Mouse (Mus musculus): ENCODE data around the gene Metap2. TPM values are rescaled to one million over a fixed set of nuclear protein-coding genes. Genes with fewer than 3 reads are reported as not detected.

Metap2 gene
- total RNA-seq (2021): 100 to 1,000 TPM; 156 to 160 TPM
- long read RNA-seq, experiment 1, full-length matches to known transcripts: 176 of 203 reads
- long read RNA-seq, experiment 1, partial matches to known transcripts: 10 of 203 reads
- long read RNA-seq, experiment 1, other reads (novel, unspliced or antisense): 17 of 203 reads
- long read RNA-seq, experiment 2, full-length matches to known transcripts: 259 of 299 reads
- long read RNA-seq, experiment 2, partial matches to known transcripts: 7 of 299 reads
- long read RNA-seq, experiment 2, other reads (novel, unspliced or antisense): 33 of 299 reads

DNA sequence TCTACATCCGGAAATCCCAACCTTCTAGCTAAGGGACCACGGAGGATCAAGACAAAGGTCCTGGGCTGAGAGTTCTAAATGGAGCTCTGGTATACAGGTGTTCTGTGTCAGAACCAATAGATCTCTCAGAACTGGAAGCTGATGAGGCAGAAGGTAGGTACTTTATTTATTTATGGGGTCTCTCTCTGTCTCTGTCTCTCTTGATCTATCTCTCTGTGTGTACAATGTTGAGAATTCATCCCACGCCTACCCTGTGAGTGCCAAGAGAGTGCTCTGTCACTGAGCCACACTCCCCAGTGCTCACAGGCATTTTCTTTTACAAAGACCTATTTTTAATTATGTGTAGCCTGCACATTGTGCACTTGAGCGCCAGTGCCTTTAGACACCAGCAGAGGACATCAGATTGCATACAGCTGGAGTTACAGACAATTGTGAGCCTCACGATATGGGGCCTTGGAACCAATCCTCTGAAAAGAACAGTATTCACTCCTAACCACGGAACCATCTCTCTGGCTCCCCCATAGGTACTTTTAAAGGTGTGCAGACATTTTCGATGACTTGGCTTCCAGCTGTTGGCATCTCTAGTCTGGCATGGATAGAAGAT, at the start of gene Metap2:
Metap2 (minus strand) TSS at position 51 of the 604 bp plus-strand sequence.
- DNase-seq: no peak

- no peak for DNase-seq
These were observed 49.1 kb upstream of the Metap2 start for GRCm38 (mm10) chr10:93945843-93946499.

- no peak for DNase-seq
These were observed 48.5 kb upstream of the Metap2 start for GRCm38 (mm10) chr10:93945364-93945763.

GRCm38 (mm10) chr10:93944241-93944640, 47.3 kb upstream of the Metap2 start:
- DNase-seq: no peak

DNA sequence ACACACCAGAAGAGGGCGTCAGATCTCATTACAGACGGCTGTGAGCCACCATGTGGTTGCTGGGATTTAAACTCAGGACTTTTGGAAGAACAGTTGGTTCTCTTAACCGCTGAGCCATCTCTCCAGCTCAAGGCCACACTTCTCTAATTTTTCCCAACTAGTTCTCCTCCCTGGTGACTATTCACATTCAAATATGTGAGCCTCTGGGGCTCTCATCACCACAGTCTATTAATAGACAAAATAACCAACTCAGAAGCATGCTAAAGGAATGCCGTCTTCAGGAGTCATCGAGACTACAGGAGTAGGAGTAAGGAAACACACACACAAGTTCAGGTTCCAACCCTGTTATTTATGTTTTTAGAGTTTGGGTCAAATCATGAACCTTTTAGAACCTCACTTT, 43.4 kb upstream of the Metap2 start:
- no peak for DNase-seq

DNA sequence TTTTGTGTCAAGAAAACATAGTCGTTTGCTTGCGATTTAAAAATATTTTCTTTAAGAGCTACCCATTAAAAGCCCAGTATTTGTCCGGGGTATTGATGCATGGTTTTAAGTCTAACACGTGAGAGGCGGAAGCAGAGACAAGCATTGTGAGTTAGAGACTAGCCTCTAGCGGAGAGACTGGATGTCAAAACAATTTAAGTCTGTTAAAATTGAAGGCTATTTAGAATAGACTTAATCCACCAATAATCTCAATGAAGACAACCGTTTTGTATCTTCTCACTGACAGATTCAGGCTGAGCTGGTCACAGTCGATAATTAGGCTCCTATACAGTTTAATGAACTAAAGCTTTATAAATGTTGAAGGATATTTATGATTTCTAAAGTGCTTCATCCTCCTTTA, 42.8 kb upstream of the Metap2 start:
- no peak for DNase-seq

- no peak for DNase-seq
These were observed 42.0 kb upstream of the Metap2 start for GRCm38 (mm10) chr10:93938844-93939271.

DNA sequence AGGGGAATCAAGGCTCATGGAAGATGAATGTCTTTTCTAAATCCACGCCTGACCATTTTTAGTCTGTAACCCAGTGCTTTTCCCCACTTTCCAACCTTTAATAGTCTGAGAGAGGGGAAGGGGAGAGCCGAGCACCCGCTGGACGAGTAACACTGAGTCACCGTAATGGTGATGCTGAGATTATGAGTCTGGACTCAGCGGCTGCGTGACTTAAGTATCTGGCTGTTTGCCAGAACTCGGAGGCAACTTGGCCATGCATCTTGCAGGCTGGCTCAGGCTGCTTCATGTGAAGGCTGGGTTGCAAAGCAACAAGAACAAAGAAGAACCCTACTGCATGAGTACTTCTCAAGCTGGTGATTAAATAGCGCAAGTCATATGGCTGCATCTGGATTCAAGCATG, 37.1 kb upstream of the Metap2 start:
- DNase-seq: peak; percentile 20

GRCm38 (mm10) chr10:93932861-93933260, 36.0 kb upstream of the Metap2 start:
- DNase-seq: peak; percentile 46

DNA sequence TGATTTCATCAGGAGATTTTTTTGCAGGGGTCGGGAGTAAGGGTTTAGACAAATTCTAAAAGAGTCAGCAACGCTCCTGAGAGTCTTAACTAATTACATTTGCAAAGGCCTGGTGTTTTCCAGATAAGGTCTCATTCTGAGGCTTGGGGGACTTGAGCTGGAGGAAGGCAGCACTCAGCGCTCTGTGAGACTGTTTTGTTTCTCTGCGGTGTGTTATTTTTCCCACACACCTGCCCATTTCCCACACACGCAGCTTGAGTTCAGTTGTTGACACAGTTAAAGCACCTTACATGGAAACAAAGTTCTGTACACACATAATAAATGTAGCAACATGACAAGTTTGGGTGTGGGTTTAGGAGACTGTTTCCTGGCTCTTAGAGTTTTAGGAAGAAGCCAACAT, 35.1 kb upstream of the Metap2 start:
- DNase-seq: no peak

GRCm38 (mm10) chr10:93931431-93931830, 34.5 kb upstream of the Metap2 start:
- no peak for DNase-seq

- DNase-seq: no peak
These were observed 33.4 kb upstream of the Metap2 start for GRCm38 (mm10) chr10:93930236-93930824.

GRCm38 (mm10) chr10:93924666-93925065, 27.8 kb upstream of the Metap2 start:
- DNase-seq: no peak

DNA sequence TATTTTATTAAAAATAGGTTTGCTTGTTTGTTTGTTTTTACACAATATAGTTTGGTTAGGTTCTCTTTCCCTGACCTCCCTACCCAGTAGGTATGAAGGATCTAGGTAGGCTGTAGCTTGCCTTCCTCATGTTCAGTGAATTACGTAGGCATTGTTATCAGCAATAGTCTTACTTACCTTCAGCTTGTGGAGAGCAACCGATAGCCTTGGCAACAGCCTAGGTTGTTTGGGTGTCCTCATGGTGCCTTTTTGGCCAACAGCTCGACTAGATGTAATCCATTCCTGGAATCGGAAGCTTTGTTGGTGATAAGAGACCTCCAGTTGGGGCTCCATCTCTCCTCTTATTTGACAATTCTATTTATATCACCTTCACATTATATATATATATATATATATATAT, 24.3 kb upstream of the Metap2 start:
- DNase-seq: no peak

GRCm38 (mm10) chr10:93919227-93919626, 22.3 kb upstream of the Metap2 start:
- peak; percentile 36 for DNase-seq

- DNase-seq: peak; percentile 36
These were observed 21.8 kb upstream of the Metap2 start for GRCm38 (mm10) chr10:93918701-93919100.

GRCm38 (mm10) chr10:93918087-93918486, 21.2 kb upstream of the Metap2 start:
- no peak for DNase-seq

GRCm38 (mm10) chr10:93916778-93917177, 19.9 kb upstream of the Metap2 start:
- no peak for DNase-seq

DNA sequence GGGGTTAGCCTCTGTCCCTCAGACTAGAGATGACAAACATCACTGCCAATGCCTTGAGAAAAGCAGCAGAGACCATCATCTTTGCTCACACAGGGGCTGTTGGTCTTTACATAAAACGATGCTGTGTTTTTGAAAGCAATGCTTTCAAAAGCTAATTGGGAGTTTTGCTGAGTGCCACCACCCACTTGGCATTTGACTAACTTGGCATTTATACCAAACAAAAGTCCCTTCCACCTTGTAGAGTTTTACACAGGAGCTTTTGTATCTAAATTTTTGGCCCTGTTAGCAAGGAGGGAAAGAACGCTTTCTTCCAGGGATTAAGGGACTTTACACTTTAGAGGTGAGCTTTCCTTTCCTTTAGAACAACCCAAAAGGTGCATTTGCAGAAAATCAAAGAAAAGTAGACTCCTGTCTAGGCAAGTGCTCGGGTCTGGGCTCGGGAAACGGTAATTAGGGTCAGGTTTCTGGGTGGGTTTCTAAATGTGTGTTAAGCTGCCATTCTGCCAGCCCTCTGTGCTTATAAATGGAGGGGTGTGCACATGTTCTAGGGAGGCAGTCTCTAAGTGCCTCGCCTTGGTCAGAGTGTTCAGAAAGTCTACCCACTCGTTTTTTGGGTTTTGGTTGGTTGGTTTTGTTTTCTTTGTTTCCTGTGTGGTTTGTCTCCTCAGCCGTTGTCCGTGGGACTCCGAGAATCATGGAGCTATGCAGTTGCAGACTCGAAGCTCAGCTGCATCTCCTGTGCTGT, 18.8 kb upstream of the Metap2 start:
- DNase-seq: no peak

DNA sequence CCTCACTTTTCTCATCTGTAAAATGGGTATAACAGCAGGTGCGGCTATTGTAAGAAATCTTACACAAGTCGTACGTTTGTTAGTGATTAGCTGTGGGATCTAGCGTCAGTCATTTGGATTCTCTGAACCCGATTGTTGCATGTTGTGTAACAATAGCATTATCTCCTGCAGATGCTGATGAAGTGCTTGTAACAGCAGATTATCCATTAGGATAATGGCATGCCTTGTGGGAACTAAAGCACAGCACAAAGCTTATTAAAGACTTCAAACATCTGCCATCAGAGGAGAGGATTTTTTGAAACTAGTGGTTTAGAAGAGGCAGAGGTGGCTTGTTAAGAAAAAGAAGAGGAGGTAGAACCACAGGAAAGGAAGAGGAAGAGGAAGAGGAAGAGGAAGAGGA, 16.6 kb upstream of the Metap2 start:
- DNase-seq: no peak

GRCm38 (mm10) chr10:93912917-93913316, 16.0 kb upstream of the Metap2 start:
- no peak for DNase-seq

GRCm38 (mm10) chr10:93912136-93912855, 15.4 kb upstream of the Metap2 start:
- no peak for DNase-seq
